Mouse (Mus musculus) hindbrain, embryonic 10.5 days (tissue): ENCODE measurements around the gene Atp10a. TPM values are rescaled to one million over a fixed set of nuclear protein-coding genes. Genes with fewer than 3 reads are reported as not detected.

ENCODE experiments used
- DNase-seq: peaks from one replicate; pipeline ENCODE4 v3.0.0-alpha.2; 2017; ENCODE audit warnings: low spot score
- H3K27ac ChIP-seq: fragments of 300-500 bp; sonication (generic); 2 replicates; pipeline ENCODE4 v1.5.1; 2016; ENCODE audit warnings: mild to moderate bottlenecking, moderate library complexity
- H3K27me3 ChIP-seq: fragments of 300-500 bp; sonication (generic); 2 replicates; pipeline ENCODE4 v1.6.1; 2016; ENCODE audit warnings: mild to moderate bottlenecking; ENCODE audit not compliant: poor library complexity, insufficient read depth, severe bottlenecking
- H3K36me3 ChIP-seq: fragments of 300-500 bp; sonication (generic); 2 replicates; pipeline ENCODE4 v1.6.1; 2016; ENCODE audit warnings: mild to moderate bottlenecking, moderate library complexity
- H3K4me1 ChIP-seq: fragments of 300-500 bp; sonication (generic); replicated peaks from 2 replicates; pipeline ENCODE4 v1.6.1; 2016; ENCODE audit warnings: mild to moderate bottlenecking
- H3K4me3 ChIP-seq: fragments of 300-500 bp; sonication (generic); 2 replicates; pipeline ENCODE4 v1.5.1; 2016; ENCODE audit warnings: mild to moderate bottlenecking, moderate library complexity
- H3K9me3 ChIP-seq: fragments of 300-500 bp; sonication (generic); 2 replicates; pipeline ENCODE4 v1.6.1; 2016; ENCODE audit warnings: mild to moderate bottlenecking, moderate library complexity
- WGBS: fragments of 180-500 bp; shearing (Covaris S2); methylation state at CpG from one replicate; pipeline ENCODE4 v1.1.7; 2016; 5-methylcytosine and 5-hydroxymethylcytosine counted together
- polyA plus RNA-seq: library from polyadenylated mRNA; unstranded; fragments of >200 nt; fragmentation: Nextera tagmentation; extraction: Ambion mirVana; gene quantifications from 2 replicates; pipeline ENCODE4 v1.2.1, GENCODE M21; 2016

Gene Atp10a
- polyA plus RNA-seq, 1 experiment from 2014 or later: 1.7 TPM

- DNase-seq: no peak
- WGBS: 74% methylated on average over 3 of the region's 3 CpGs
- H3K27me3 ChIP-seq: no peaks in the 10 kb centered on the region
- H3K27ac ChIP-seq: peak overlapping the region; percentile 76
- no peak overlapping the region for H3K4me3 ChIP-seq
- H3K9me3 ChIP-seq: no peaks in the 10 kb centered on the region
- H3K36me3 ChIP-seq: no peaks in the 10 kb centered on the region
- peaks cover 26% of the 10 kb centered on the region for H3K4me1 ChIP-seq
Measured at GRCm38 (mm10) chr7:58842818-58843217, 186.9 kb downstream of the Atp10a start.

DNA sequence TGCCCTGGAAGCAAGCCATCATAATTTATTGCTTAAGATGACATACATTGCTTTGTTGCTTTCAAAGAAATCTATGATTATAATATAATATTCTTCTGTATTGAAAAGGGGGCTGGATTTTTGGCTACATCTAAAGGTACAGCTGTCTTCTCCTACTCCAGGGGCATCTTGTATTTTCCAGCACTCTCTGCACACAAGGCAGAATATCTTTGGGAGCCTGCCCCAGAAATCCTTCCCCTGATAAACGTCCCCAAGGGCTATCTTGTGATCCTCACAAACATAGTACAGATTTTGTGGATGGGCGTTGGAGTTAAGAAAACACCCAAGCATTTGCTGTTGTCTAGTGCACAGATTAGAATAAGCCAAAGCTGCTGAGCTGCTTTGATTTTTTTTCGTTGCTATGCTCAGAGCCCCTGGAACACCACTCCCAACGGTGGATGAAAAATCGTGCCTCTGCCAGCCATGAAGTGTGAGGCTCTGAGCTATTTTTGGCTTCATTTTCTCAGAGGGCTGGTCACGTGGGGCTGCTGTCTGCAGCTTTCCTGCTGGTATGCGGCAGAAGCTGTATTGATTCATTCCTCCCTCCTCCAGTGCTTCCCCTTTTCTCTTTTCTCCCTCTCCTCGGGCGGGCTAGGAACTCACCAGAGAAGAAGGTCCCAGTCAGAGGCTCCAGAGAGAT is 187.9 kb downstream of the Atp10a start:
- peaks cover 26% of the 10 kb centered on the region for H3K4me1 ChIP-seq
- DNase-seq: peak; percentile 77
- WGBS: 2% methylated on average over 9 of the region's 9 CpGs
- no peaks in the 10 kb centered on the region for H3K27me3 ChIP-seq
- no peaks in the 10 kb centered on the region for H3K36me3 ChIP-seq
- H3K4me3 ChIP-seq: peak overlapping the region; percentile 29
- H3K9me3 ChIP-seq: no peaks in the 10 kb centered on the region
- peak overlapping the region; percentile 81 for H3K27ac ChIP-seq

GRCm38 (mm10) chr7:58844449-58844848 is 188.5 kb downstream of the Atp10a start:
- 27% methylated on average over 4 of the region's 4 CpGs for WGBS

DNA sequence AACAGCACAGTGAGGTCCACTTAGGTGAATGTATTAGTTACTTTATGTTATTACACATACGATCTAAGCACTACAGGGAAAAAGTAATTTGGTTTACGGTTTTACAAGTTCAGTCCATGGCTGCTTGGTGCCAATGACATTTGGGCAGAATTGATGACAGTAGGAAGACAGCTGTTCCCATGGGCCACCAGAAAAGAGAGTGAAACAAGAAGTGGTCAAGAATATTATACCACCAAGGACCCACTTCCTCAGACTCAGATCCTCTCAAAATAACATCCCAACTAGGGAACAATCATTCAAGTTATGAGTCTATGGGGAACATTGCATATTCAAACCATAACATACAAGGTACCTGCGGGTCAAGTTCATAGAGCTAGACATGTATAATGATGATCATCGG is 203.0 kb downstream of the Atp10a start:
- Histone ChIP-seq H3K4me3 (no peak overlapping the region), H3K27ac (no peak overlapping the region), H3K36me3 (no peaks in the 10 kb centered on the region), H3K27me3 (no peaks in the 10 kb centered on the region), H3K4me1 (0 out of 2 replicates have a peak, but pooled peaks cover 4% of the 10 kb centered on the region), H3K9me3 (no peaks in the 10 kb centered on the region)
- no peak for DNase-seq
- WGBS: 93% methylated on average over 4 of the region's 4 CpGs

More at GRCm38 (mm10) chr7:58844449-58844848, 188.5 kb downstream of the Atp10a start:
- no peak for DNase-seq
- Histone ChIP-seq H3K9me3 (no peaks in the 10 kb centered on the region), H3K27ac (peak overlapping the region; percentile 81), H3K4me3 (peak overlapping the region; percentile 29), H3K4me1 (peaks cover 26% of the 10 kb centered on the region), H3K27me3 (no peaks in the 10 kb centered on the region), H3K36me3 (no peaks in the 10 kb centered on the region)

GRCm38 (mm10) chr7:58863174-58863573 is 207.2 kb downstream of the Atp10a start:
- H3K27me3 ChIP-seq: no peaks in the 10 kb centered on the region
- no peaks in the 10 kb centered on the region for H3K36me3 ChIP-seq
- H3K9me3 ChIP-seq: no peaks in the 10 kb centered on the region
- 86% methylated on average over 3 of the region's 3 CpGs for WGBS
- DNase-seq: no peak
- peaks cover 17% of the 10 kb centered on the region for H3K4me1 ChIP-seq
- no peak overlapping the region for H3K4me3 ChIP-seq
- no peak overlapping the region for H3K27ac ChIP-seq

DNA sequence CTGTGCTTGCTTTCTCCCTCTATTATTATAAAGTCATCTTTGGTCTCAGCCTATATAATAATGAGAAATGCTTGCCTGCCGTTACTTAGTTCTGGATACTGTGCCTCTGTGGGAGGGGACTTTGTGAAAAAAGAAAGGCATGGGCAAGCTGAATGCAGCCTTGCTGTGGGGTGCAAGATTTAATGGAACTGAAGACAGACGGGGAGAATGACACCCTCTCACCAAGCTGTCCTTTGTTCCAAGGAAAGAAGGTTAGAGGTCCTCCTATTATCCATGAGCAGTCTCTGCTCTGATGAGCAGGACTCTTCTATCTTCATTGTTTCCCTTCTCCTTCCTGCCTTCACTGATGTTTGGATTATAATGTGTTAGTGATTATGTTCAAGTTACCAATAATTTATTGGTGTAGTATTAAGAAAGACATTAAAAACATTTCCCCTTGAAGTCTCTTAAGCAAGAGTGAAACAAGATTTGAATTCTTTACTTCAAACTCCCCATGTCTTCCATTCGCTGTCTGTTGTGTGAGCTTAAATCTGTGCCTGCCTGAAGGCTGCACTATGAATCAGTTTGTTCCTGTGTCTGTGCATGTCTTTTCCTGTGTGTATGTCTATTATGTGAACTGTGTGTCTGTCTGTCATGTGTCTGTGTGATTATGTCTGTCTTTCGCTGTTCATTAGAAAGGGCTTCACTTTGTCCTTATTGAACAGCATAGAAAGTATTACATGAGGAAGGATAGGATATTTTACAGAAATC is 211.1 kb downstream of the Atp10a start:
- Histone ChIP-seq H3K27ac (peak overlapping the region; percentile 69), H3K4me1 (peaks cover 17% of the 10 kb centered on the region), H3K27me3 (no peaks in the 10 kb centered on the region), H3K36me3 (no peaks in the 10 kb centered on the region), H3K9me3 (no peaks in the 10 kb centered on the region), H3K4me3 (no peak overlapping the region)
- DNase-seq: peak; percentile 20
- WGBS: 32% methylated on average over 4 of the region's 4 CpGs

DNA sequence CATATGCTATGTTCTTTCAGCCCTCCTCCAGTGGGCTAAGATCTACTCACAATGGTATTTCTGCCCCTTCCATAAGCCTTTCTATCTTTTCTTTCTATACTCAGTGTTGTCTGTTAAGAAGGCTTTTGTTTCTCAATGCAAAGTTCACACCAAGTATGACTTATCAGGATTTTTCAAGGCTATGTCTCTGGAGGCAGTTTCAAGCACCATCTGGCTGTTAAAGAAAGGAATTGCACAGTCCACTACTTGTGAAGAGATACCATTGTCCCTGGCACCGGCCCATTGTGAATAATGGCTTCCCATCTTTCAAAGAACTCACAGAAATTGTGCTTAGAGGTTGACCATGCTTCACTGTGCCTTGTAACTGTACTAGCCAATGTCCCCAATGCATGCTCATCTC is 214.7 kb downstream of the Atp10a start:
- Histone ChIP-seq H3K4me3 (no peak overlapping the region), H3K9me3 (no peaks in the 10 kb centered on the region), H3K4me1 (peaks cover 17% of the 10 kb centered on the region), H3K27ac (no peak overlapping the region), H3K27me3 (no peaks in the 10 kb centered on the region), H3K36me3 (no peaks in the 10 kb centered on the region)
- DNase-seq: no peak
- 46% methylated on average over 1 of the region's 1 CpGs for WGBS

GRCm38 (mm10) chr7:58873676-58874075 is 217.7 kb downstream of the Atp10a start:
- Histone ChIP-seq H3K36me3 (no peaks in the 10 kb centered on the region), H3K27me3 (no peaks in the 10 kb centered on the region), H3K4me3 (no peak overlapping the region), H3K27ac (no peak overlapping the region), H3K9me3 (no peaks in the 10 kb centered on the region), H3K4me1 (no peaks in the 10 kb centered on the region)
- DNase-seq: no peak
- 85% methylated on average over 1 of the region's 1 CpGs for WGBS
